Mouse (Mus musculus) lung, adult 2 months (tissue): ENCODE results near the gene Pcyt1a. TPM values are rescaled to one million over a fixed set of nuclear protein-coding genes. Genes with fewer than 3 reads are reported as not detected.

Experiments
- DNase-seq: peaks from one replicate; pipeline ENCODE4 v3.0.0; 2022
- H3K4me1 ChIP-seq: fragments of 200-500 bp; 2 replicates; pipeline ENCODE4 v1.6.1; 2011; ENCODE audit warnings: low read length; ENCODE audit not compliant: control insufficient read depth, insufficient read depth
- H3K4me3 ChIP-seq: fragments of 200-500 bp; replicated peaks from 2 replicates; pipeline ENCODE3; 2011; ENCODE audit warnings: low read depth, mild to moderate bottlenecking, control low read depth, low read length; ENCODE audit errors: extremely low read depth
- CTCF ChIP-seq: fragments of 200-500 bp; IDR thresholded peaks from 2 replicates; pipeline ENCODE4 v1.5.1; 2011; ENCODE audit warnings: mild to moderate bottlenecking, low read length, control low read depth; ENCODE audit not compliant: insufficient read depth
- POLR2A ChIP-seq: fragments of 200-500 bp; IDR thresholded peaks from 2 replicates; pipeline ENCODE4 v1.6.1; 2011; ENCODE audit warnings: low read depth, mild to moderate bottlenecking, control low read depth, low read length, borderline replicate concordance; ENCODE audit errors: extremely low read depth
- WGBS: fragments of 180-500 bp; shearing (Covaris S2); methylation state at CpG from one replicate; pipeline ENCODE4 v1.1.7; 2018; 5-methylcytosine and 5-hydroxymethylcytosine counted together
- polyA plus RNA-seq: library from polyadenylated mRNA; depleted of rRNA; stranded (reverse); fragments of >200 nt; gene quantifications from 2 replicates; pipeline ENCODE4 v1.2.3, GENCODE M21; 2012; rRNA removed

The Pcyt1a gene
- polyA plus RNA-seq, 1 experiment: 55.2 TPM

GRCm38 (mm10) chr16:32513401-32513800 is 82.7 kb downstream of the Pcyt1a start:
- WGBS: 70% methylated on average over 6 of the region's 6 CpGs
- DNase-seq: no peak
- Histone ChIP-seq H3K4me1 (no peaks in the 10 kb centered on the region; the same call in 1 of the 2 replicates), H3K4me3 (no peak overlapping the region)
- TF ChIP-seq CTCF (no peak), POLR2A (no peak)

- 93% methylated on average over 6 of the region's 6 CpGs for WGBS
- DNase-seq: no peak
- Histone ChIP-seq H3K4me1 (no peaks in the 10 kb centered on the region; the same call in 1 of the 2 replicates), H3K4me3 (no peak overlapping the region)
- no peak for TF ChIP-seq POLR2A
- no peak for TF ChIP-seq CTCF
Observed at GRCm38 (mm10) chr16:32513948-32514347, 83.2 kb downstream of the Pcyt1a start.

- WGBS: 31% methylated on average over 21 of the region's 21 CpGs
- TF ChIP-seq CTCF (no peak), POLR2A (no peak)
- no peaks in the 10 kb centered on the region for H3K4me1 ChIP-seq
- H3K4me3 ChIP-seq: no peak overlapping the region
- no peak for DNase-seq
Observed at GRCm38 (mm10) chr16:32516006-32516962, 85.6 kb downstream of the Pcyt1a start.

GRCm38 (mm10) chr16:32517785-32518481 is 87.2 kb downstream of the Pcyt1a start:
- no peak for DNase-seq
- no peak for TF ChIP-seq CTCF
- no peak for TF ChIP-seq POLR2A
- 78% methylated on average over 12 of the region's 12 CpGs for WGBS

GRCm38 (mm10) chr16:32519656-32520371 is 89.1 kb downstream of the Pcyt1a start:
- H3K4me3 ChIP-seq: no peak overlapping the region
- H3K4me1 ChIP-seq: no peaks in the 10 kb centered on the region
- TF ChIP-seq POLR2A (no peak), CTCF (no peak)
- 75% methylated on average over 15 of the region's 15 CpGs for WGBS
- no peak for DNase-seq

More at GRCm38 (mm10) chr16:32517785-32518481, 87.2 kb downstream of the Pcyt1a start:
- no peak overlapping the region for H3K4me3 ChIP-seq
- H3K4me1 ChIP-seq: no peaks in the 10 kb centered on the region

GRCm38 (mm10) chr16:32520372-32520748 is 89.6 kb downstream of the Pcyt1a start:
- WGBS: 47% methylated on average over 9 of the region's 9 CpGs
- no peaks in the 10 kb centered on the region for H3K4me1 ChIP-seq
- H3K4me3 ChIP-seq: no peak overlapping the region
- DNase-seq: no peak
- TF ChIP-seq CTCF (no peak), POLR2A (no peak)

GRCm38 (mm10) chr16:32522578-32523194 is 92.0 kb downstream of the Pcyt1a start:
- DNase-seq: no peak
- TF ChIP-seq POLR2A (no peak), CTCF (no peak)

GRCm38 (mm10) chr16:32523462-32524243 is 92.9 kb downstream of the Pcyt1a start:
- 35% methylated on average over 8 of the region's 8 CpGs for WGBS
- Histone ChIP-seq H3K4me1 (no peaks in the 10 kb centered on the region), H3K4me3 (no peak overlapping the region)
- DNase-seq: peak; percentile 43
- no peak for TF ChIP-seq POLR2A
- TF ChIP-seq CTCF: no peak

More at GRCm38 (mm10) chr16:32522578-32523194, 92.0 kb downstream of the Pcyt1a start:
- 68% methylated on average over 6 of the region's 6 CpGs for WGBS
- no peaks in the 10 kb centered on the region for H3K4me1 ChIP-seq
- no peak overlapping the region for H3K4me3 ChIP-seq

- WGBS: 58% methylated on average over 5 of the region's 5 CpGs
- DNase-seq: no peak
Observed at GRCm38 (mm10) chr16:32524244-32524615, 93.5 kb downstream of the Pcyt1a start.

More at GRCm38 (mm10) chr16:32524244-32524615, 93.5 kb downstream of the Pcyt1a start:
- Histone ChIP-seq H3K4me1 (no peaks in the 10 kb centered on the region), H3K4me3 (no peak overlapping the region)
- TF ChIP-seq POLR2A (no peak), CTCF (no peak)

Other genes with a start within 250 kb of the Pcyt1a start
- 3.7 and 5.2 TPM in 2 replicates for gene Fbxo45, start 183.8 kb upstream of the Pcyt1a start, polyA plus RNA-seq
- gene Wdr53, start 183.7 kb upstream of the Pcyt1a start, polyA plus RNA-seq: 2.6 and 5.5 TPM in 2 replicates
- gene Smco1, start 159.5 kb upstream of the Pcyt1a start, polyA plus RNA-seq: 0.13 TPM in 1 of 2 replicates, not detected in the other
- gene Rnf168, start 153.5 kb upstream of the Pcyt1a start, polyA plus RNA-seq: 8.2 and 12.0 TPM in 2 replicates
- 16.8 and 22.2 TPM in 2 replicates for gene Ubxn7, start 98.7 kb upstream of the Pcyt1a start, polyA plus RNA-seq
- 0.29 TPM in 1 of 2 replicates, not detected in the other for gene Tm4sf19, start 30.4 kb upstream of the Pcyt1a start, polyA plus RNA-seq
- gene Tctex1d2, start 11.2 kb upstream of the Pcyt1a start, polyA plus RNA-seq: 3.3 and 5.5 TPM in 2 replicates
- gene Slc51a, start 57.0 kb downstream of the Pcyt1a start, polyA plus RNA-seq: 0.11 and 0.17 TPM in 2 replicates
- gene Zdhhc19, start 65.3 kb downstream of the Pcyt1a start, polyA plus RNA-seq: not detected in 2 replicates
- 7.5 and 12.8 TPM in 2 replicates for gene Tfrc, start 178.0 kb downstream of the Pcyt1a start, polyA plus RNA-seq
- 107 and 119 TPM in 2 replicates for gene Tnk2, start 213.0 kb downstream of the Pcyt1a start, polyA plus RNA-seq